Mouse (Mus musculus) intestine, postnatal 0 days (tissue): ENCODE data around the gene Rhobtb3. TPM values are rescaled to one million over a fixed set of nuclear protein-coding genes. Genes with fewer than 3 reads are reported as not detected.

Source experiments
- ATAC-seq: fragments of 200-750 bp; cut with Nextera tagmentation; 2 replicates; pipeline ENCODE4 v1.8.0; 2017; ENCODE audit warnings: mild to moderate bottlenecking, moderate TSS enrichment, moderate library complexity
- H3K27ac ChIP-seq: fragments of 300-500 bp; sonication (generic); 2 replicates; pipeline ENCODE4 v1.5.1; 2014; ENCODE audit warnings: mild to moderate bottlenecking, low read depth, low read length, moderate library complexity
- H3K27me3 ChIP-seq: fragments of 300-500 bp; sonication (generic); replicated peaks from 2 replicates; pipeline ENCODE4 v1.6.1; 2014; ENCODE audit warnings: low read length, mixed read lengths; ENCODE audit not compliant: control insufficient read depth, insufficient read depth
- H3K36me3 ChIP-seq: fragments of 300-500 bp; sonication (generic); 2 replicates; pipeline ENCODE4 v1.6.1; 2014; ENCODE audit warnings: mild to moderate bottlenecking, moderate library complexity; ENCODE audit not compliant: control insufficient read depth, insufficient read depth
- H3K4me1 ChIP-seq: fragments of 300-500 bp; sonication (generic); replicated peaks from 2 replicates; pipeline ENCODE4 v1.6.1; 2014; ENCODE audit warnings: antibody characterized with exemption, low read length, mixed read lengths; ENCODE audit not compliant: control insufficient read depth, insufficient read depth
- H3K4me2 ChIP-seq: fragments of 300-500 bp; sonication (generic); replicated peaks from 2 replicates; pipeline ENCODE4 v1.6.1; 2014; ENCODE audit warnings: low read depth, mild to moderate bottlenecking, moderate library complexity
- H3K4me3 ChIP-seq: fragments of 300-500 bp; sonication (generic); 2 replicates; pipeline ENCODE4 v1.5.1; 2014; ENCODE audit warnings: low read depth, low read length
- H3K9ac ChIP-seq: fragments of 300-500 bp; sonication (generic); 2 replicates; pipeline ENCODE4 v1.6.1; 2014; ENCODE audit warnings: mild to moderate bottlenecking, low read depth, low read length
- H3K9me3 ChIP-seq: fragments of 300-500 bp; sonication (generic); 2 replicates; pipeline ENCODE4 v1.6.1; 2016; ENCODE audit warnings: mixed run types; ENCODE audit not compliant: control insufficient read depth
- CTCF ChIP-seq: sonication (generic); IDR thresholded peaks from 2 replicates; pipeline ENCODE4 v1.5.1; 2016; ENCODE audit warnings: low read depth, mild to moderate bottlenecking, control low read depth, antibody characterized with exemption, moderate library complexity
- WGBS: fragments of 180-500 bp; shearing (Covaris S2); extraction: QIAGEN DNeasy Blood & Tissue Kit; methylation state at CpG from one replicate; pipeline ENCODE4 v1.1.7; 2014; 5-methylcytosine and 5-hydroxymethylcytosine counted together
- polyA plus RNA-seq: library from polyadenylated mRNA; unstranded; fragments of >200 nt; fragmentation: Nextera tagmentation; extraction: Ambion mirVana; gene quantifications from 2 replicates; pipeline ENCODE4 v1.2.1, GENCODE M21; 2015

The Rhobtb3 gene
- polyA plus RNA-seq, 1 experiment from 2014 or later = 10.1 TPM

- WGBS = under 1% methylated on average over 6 of the region's 6 CpGs
- Histone ChIP-seq H3K36me3 (0 out of 2 replicates have a peak, but pooled peaks cover 10% of the 10 kb centered on the region), H3K4me2 (peak overlapping the region; percentile 88), H3K9me3 (no peaks in the 10 kb centered on the region), H3K4me1 (0 out of 2 replicates have a peak, but pooled peaks cover 6% of the 10 kb centered on the region), H3K9ac (peak overlapping the region; percentile 88), H3K27ac (peak overlapping the region; percentile 86; the same call in 1 of the 2 replicates), H3K27me3 (no peaks in the 10 kb centered on the region), H3K4me3 (peak overlapping the region; percentile 67)
- TF ChIP-seq CTCF = peak; percentile 33
- no peak for ATAC-seq
Observed at GRCm38 (mm10) chr13:75942731-75943130, 994 bp downstream of the Rhobtb3 start.

- Histone ChIP-seq H3K4me2 (peak overlapping the region; percentile 27), H3K9ac (no peak overlapping the region), H3K36me3 (0 out of 2 replicates have a peak, but pooled peaks cover 10% of the 10 kb centered on the region), H3K27me3 (no peaks in the 10 kb centered on the region), H3K9me3 (no peaks in the 10 kb centered on the region), H3K4me3 (no peak overlapping the region), H3K4me1 (0 out of 2 replicates have a peak, but pooled peaks cover 6% of the 10 kb centered on the region), H3K27ac (no peak overlapping the region)
- TF ChIP-seq CTCF = no peak
- 82% methylated on average over 5 of the region's 5 CpGs for WGBS
- ATAC-seq = no peak
Observed at GRCm38 (mm10) chr13:75941518-75942295, 2.0 kb downstream of the Rhobtb3 start.

- WGBS = 25% methylated on average over 2 of the region's 2 CpGs
- H3K4me3 ChIP-seq = no peak overlapping the region
Observed at GRCm38 (mm10) chr13:75940791-75941517, 2.8 kb downstream of the Rhobtb3 start.

GRCm38 (mm10) chr13:75938866-75939265 is 4.9 kb downstream of the Rhobtb3 start:
- Histone ChIP-seq H3K4me1 (0 out of 2 replicates have a peak, but pooled peaks cover 2% of the 10 kb centered on the region), H3K4me3 (no peak overlapping the region), H3K36me3 (0 out of 2 replicates have a peak, but pooled peaks cover 10% of the 10 kb centered on the region), H3K9me3 (no peaks in the 10 kb centered on the region), H3K4me2 (no peak overlapping the region), H3K9ac (no peak overlapping the region), H3K27me3 (no peaks in the 10 kb centered on the region), H3K27ac (no peak overlapping the region)
- ATAC-seq = no peak
- TF ChIP-seq CTCF = no peak
- 77% methylated on average over 5 of the region's 5 CpGs for WGBS

More at GRCm38 (mm10) chr13:75940791-75941517, 2.8 kb downstream of the Rhobtb3 start:
- ATAC-seq = peak; percentile 66
- Histone ChIP-seq H3K27me3 (no peaks in the 10 kb centered on the region), H3K4me1 (0 out of 2 replicates have a peak, but pooled peaks cover 6% of the 10 kb centered on the region), H3K4me2 (peak overlapping the region; percentile 27; the same call in 1 of the 2 replicates), H3K9me3 (no peaks in the 10 kb centered on the region), H3K36me3 (0 out of 2 replicates have a peak, but pooled peaks cover 10% of the 10 kb centered on the region), H3K9ac (no peak overlapping the region), H3K27ac (no peak overlapping the region)
- no peak for TF ChIP-seq CTCF

- Histone ChIP-seq H3K4me2 (no peak overlapping the region), H3K9me3 (no peaks in the 10 kb centered on the region), H3K27ac (no peak overlapping the region), H3K27me3 (no peaks in the 10 kb centered on the region), H3K4me3 (no peak overlapping the region), H3K4me1 (no peaks in the 10 kb centered on the region), H3K9ac (no peak overlapping the region), H3K36me3 (peaks cover 8% of the 10 kb centered on the region; the same call in 1 of the 2 replicates)
- no peak for TF ChIP-seq CTCF
- WGBS = 95% methylated on average over 1 of the region's 1 CpGs
- no peak for ATAC-seq
Observed at GRCm38 (mm10) chr13:75933287-75933686, 10.4 kb downstream of the Rhobtb3 start.

GRCm38 (mm10) chr13:75931073-75931472 is 12.7 kb downstream of the Rhobtb3 start:
- no peaks in the 10 kb centered on the region for H3K4me1 ChIP-seq
- peaks cover 5% of the 10 kb centered on the region; the same call in 1 of the 2 replicates for H3K36me3 ChIP-seq
- H3K27ac ChIP-seq = no peak overlapping the region
- H3K9me3 ChIP-seq = no peaks in the 10 kb centered on the region
- H3K4me3 ChIP-seq = no peak overlapping the region
- H3K9ac ChIP-seq = no peak overlapping the region
- WGBS = 10% methylated on average over 5 of the region's 5 CpGs
- no peak for TF ChIP-seq CTCF
- no peaks in the 10 kb centered on the region for H3K27me3 ChIP-seq
- H3K4me2 ChIP-seq = no peak overlapping the region
- ATAC-seq = peak; percentile 41
